Mouse (Mus musculus): ENCODE results near the gene Rhno1. TPM values are rescaled to one million over a fixed set of nuclear protein-coding genes. Genes with fewer than 3 reads are reported as not detected.

Rhno1 gene
- polyA plus RNA-seq, 1 experiment from 2014 or later: 68.3 TPM

- 80% methylated on average over 6 of the region's 6 CpGs for WGBS
- no peak overlapping the region for H3K27ac ChIP-seq
- H3K9ac ChIP-seq (ENCODE audit: low read depth, low read length): no peak overlapping the region
- H3K36me3 ChIP-seq (ENCODE audit: insufficient read depth, low read length): peaks cover 19% of the 10 kb centered on the region
- H3K27me3 ChIP-seq (ENCODE audit: insufficient read depth, low read length): no peaks in the 10 kb centered on the region
- no peak overlapping the region for H3K4me3 ChIP-seq (replicated peaks; ENCODE audit: low read depth, low read length)
- H3K4me1 ChIP-seq (replicated peaks; ENCODE audit: insufficient read depth, low read length): 0 out of 2 replicates have a peak, but pooled peaks cover 8% of the 10 kb centered on the region
- ATAC-seq (replicated peaks; ENCODE audit: low FRiP score, low read depth) (no peak), DNase-seq (ENCODE audit: low spot score) (no peak)
- TF ChIP-seq CTCF (IDR thresholded peaks at IDR 0.05; ENCODE audit: low read depth): no peak
- H3K9me3 ChIP-seq (replicated peaks; ENCODE audit: low read length): no peaks in the 10 kb centered on the region
- H3K4me2 ChIP-seq (ENCODE audit: low read length): no peak overlapping the region
Observed at GRCm38 (mm10) chr6:128364721-128365120, 2.0 kb upstream of the Rhno1 start.

GRCm38 (mm10) chr6:128363007-128363825 lies 505 bp upstream of the Rhno1 start:
- peak; percentile 41 for DNase-seq (ENCODE audit: low spot score)
- H3K4me1 ChIP-seq (replicated peaks; ENCODE audit: insufficient read depth, low read length): 0 out of 2 replicates have a peak, but pooled peaks cover 8% of the 10 kb centered on the region
- H3K27ac ChIP-seq: peak overlapping the region; percentile 93
- peak overlapping the region; percentile 87 for H3K4me2 ChIP-seq (ENCODE audit: low read length)
- H3K27me3 ChIP-seq (ENCODE audit: insufficient read depth, low read length): no peaks in the 10 kb centered on the region
- H3K36me3 ChIP-seq (ENCODE audit: insufficient read depth, low read length): peaks cover 18% of the 10 kb centered on the region
- 2% methylated on average over 46 of the region's 46 CpGs for WGBS
- H3K4me3 ChIP-seq (replicated peaks; ENCODE audit: low read depth, low read length): peak overlapping the region; percentile 85
- H3K9ac ChIP-seq (ENCODE audit: low read depth, low read length): peak overlapping the region; percentile 93
- no peak for TF ChIP-seq CTCF (IDR thresholded peaks at IDR 0.05; ENCODE audit: low read depth)
- peak; percentile 42 for ATAC-seq (replicated peaks; ENCODE audit: low FRiP score, low read depth)
- no peaks in the 10 kb centered on the region for H3K9me3 ChIP-seq (replicated peaks; ENCODE audit: low read length)

- 16% methylated on average over 9 of the region's 9 CpGs for WGBS
- Histone ChIP-seq H3K4me1 (replicated peaks; ENCODE audit: insufficient read depth, low read length) (0 out of 2 replicates have a peak, but pooled peaks cover 8% of the 10 kb centered on the region), H3K4me3 (replicated peaks; ENCODE audit: low read depth, low read length) (peak overlapping the region; percentile 85), H3K27ac (peak overlapping the region; percentile 93), H3K4me2 (ENCODE audit: low read length) (peak overlapping the region; percentile 87), H3K9me3 (replicated peaks; ENCODE audit: low read length) (no peaks in the 10 kb centered on the region), H3K27me3 (ENCODE audit: insufficient read depth, low read length) (no peaks in the 10 kb centered on the region), H3K36me3 (ENCODE audit: insufficient read depth, low read length) (peaks cover 7% of the 10 kb centered on the region), H3K9ac (ENCODE audit: low read depth, low read length) (peak overlapping the region; percentile 93)
- no peak for TF ChIP-seq CTCF (IDR thresholded peaks at IDR 0.05; ENCODE audit: low read depth)
- no peak for DNase-seq (ENCODE audit: low spot score)
- no peak for ATAC-seq (replicated peaks; ENCODE audit: low FRiP score, low read depth)
Observed at GRCm38 (mm10) chr6:128361901-128362300, 810 bp downstream of the Rhno1 start.

GRCm38 (mm10) chr6:128358999-128359398 lies 3.7 kb downstream of the Rhno1 start:
- Histone ChIP-seq H3K27ac (no peak overlapping the region), H3K27me3 (ENCODE audit: insufficient read depth, low read length) (no peaks in the 10 kb centered on the region), H3K9me3 (replicated peaks; ENCODE audit: low read length) (no peaks in the 10 kb centered on the region), H3K9ac (ENCODE audit: low read depth, low read length) (no peak overlapping the region), H3K36me3 (ENCODE audit: insufficient read depth, low read length) (peaks cover 7% of the 10 kb centered on the region; the same call in 1 of the 2 replicates), H3K4me1 (replicated peaks; ENCODE audit: insufficient read depth, low read length) (peaks cover 15% of the 10 kb centered on the region; the same call in 1 of the 2 replicates), H3K4me3 (replicated peaks; ENCODE audit: low read depth, low read length) (no peak overlapping the region), H3K4me2 (ENCODE audit: low read length) (no peak overlapping the region)
- WGBS: 23% methylated on average over 2 of the region's 2 CpGs
- peak; percentile 89 for TF ChIP-seq CTCF (IDR thresholded peaks at IDR 0.05; ENCODE audit: low read depth)
- DNase-seq (ENCODE audit: low spot score) (peak; percentile 74), ATAC-seq (replicated peaks; ENCODE audit: low FRiP score, low read depth) (no peak)

- under 1% methylated on average over 41 of the region's 42 CpGs for WGBS
- peak; percentile 98 for ATAC-seq (replicated peaks; ENCODE audit: low FRiP score, low read depth)
- TF ChIP-seq CTCF (IDR thresholded peaks at IDR 0.05; ENCODE audit: low read depth): no peak; the same call in 1 of the 2 replicates
- peak within 1 kb of the TSS; percentile 68 for H3K4me2 ChIP-seq (ENCODE audit: low read length)
- peaks cover 10% of the 10 kb centered on the region; the same call in 1 of the 2 replicates for H3K36me3 ChIP-seq (ENCODE audit: insufficient read depth, low read length)
- H3K27ac ChIP-seq: peak within 1 kb of the TSS; percentile 81
- H3K4me3 ChIP-seq (replicated peaks; ENCODE audit: low read depth, low read length): peak within 1 kb of the TSS; percentile 73
- H3K9ac ChIP-seq (ENCODE audit: low read depth, low read length): peak within 1 kb of the TSS; percentile 72
- H3K4me1 ChIP-seq (replicated peaks; ENCODE audit: insufficient read depth, low read length): peaks cover 9% of the 10 kb centered on the region; the same call in 1 of the 2 replicates
- H3K27me3 ChIP-seq (ENCODE audit: insufficient read depth, low read length): no peaks in the 10 kb centered on the region
- peak; percentile 98 for DNase-seq (ENCODE audit: low spot score)
- H3K9me3 ChIP-seq (replicated peaks; ENCODE audit: low read length): no peaks in the 10 kb centered on the region
Observed at GRCm38 (mm10) chr6:128355726-128356416, 6.8 kb downstream of the Rhno1 start, which contains the start of gene Tulp3. Gene Tulp3 (minus strand): TSS chr6:128355851.

GRCm38 (mm10) chr6:128355201-128355681 lies 7.5 kb downstream of the Rhno1 start:
- Histone ChIP-seq H3K27me3 (ENCODE audit: insufficient read depth, low read length) (no peaks in the 10 kb centered on the region), H3K4me3 (replicated peaks; ENCODE audit: low read depth, low read length) (peak overlapping the region; percentile 73), H3K27ac (peak overlapping the region; percentile 81), H3K4me1 (replicated peaks; ENCODE audit: insufficient read depth, low read length) (peaks cover 9% of the 10 kb centered on the region; the same call in 1 of the 2 replicates), H3K9ac (ENCODE audit: low read depth, low read length) (peak overlapping the region; percentile 72), H3K4me2 (ENCODE audit: low read length) (peak overlapping the region; percentile 68), H3K9me3 (replicated peaks; ENCODE audit: low read length) (no peaks in the 10 kb centered on the region), H3K36me3 (ENCODE audit: insufficient read depth, low read length) (peaks cover 10% of the 10 kb centered on the region; the same call in 1 of the 2 replicates)
- DNase-seq (ENCODE audit: low spot score) (peak; percentile 66), ATAC-seq (replicated peaks; ENCODE audit: low FRiP score, low read depth) (peak; percentile 70)
- no peak for TF ChIP-seq CTCF (IDR thresholded peaks at IDR 0.05; ENCODE audit: low read depth)
- WGBS: under 1% methylated on average over 28 of the region's 28 CpGs

Data from kidney, postnatal 0 days (tissue).